Mouse (Mus musculus) gastrocnemius, adult 8-10 months (tissue): ENCODE results near the gene Nkpd1. TPM values are rescaled to one million over a fixed set of nuclear protein-coding genes. Genes with fewer than 3 reads are reported as not detected.

ENCODE experiments used
- DNase-seq, 2 experiments: peaks; one replicate each; pipeline ENCODE4 v3.0.0; 2022; ENCODE audit warnings: low spot score in 2 of 2
- total RNA-seq, 4 experiments: library from RNA; stranded (reverse); gene quantifications; 2 replicates each; pipeline ENCODE4 v1.2.4; 2022

The Nkpd1 gene
- total RNA-seq, result not detected

- no peak for DNase-seq
Observed at GRCm38 (mm10) chr7:19517652-19518365, at the start of gene Nkpd1. TSS of gene Nkpd1 (plus strand) at chr7:19517838.

GRCm38 (mm10) chr7:19468279-19468678 is 49.4 kb upstream of the Nkpd1 start:
- DNase-seq, result no peak

- no peak for DNase-seq
Observed at GRCm38 (mm10) chr7:19469404-19469803, 48.2 kb upstream of the Nkpd1 start.

- DNase-seq, result no peak
Observed at GRCm38 (mm10) chr7:19470308-19470707, 47.3 kb upstream of the Nkpd1 start.

- no peak for DNase-seq
Observed at GRCm38 (mm10) chr7:19472403-19472802, 45.2 kb upstream of the Nkpd1 start.

GRCm38 (mm10) chr7:19473875-19474443 is 43.7 kb upstream of the Nkpd1 start:
- DNase-seq, result peak; percentile 37 to 54

- DNase-seq, result no peak
Observed at GRCm38 (mm10) chr7:19477084-19477483, 40.6 kb upstream of the Nkpd1 start.

- no peak for DNase-seq
Observed at GRCm38 (mm10) chr7:19477624-19478384, 39.8 kb upstream of the Nkpd1 start.

GRCm38 (mm10) chr7:19483281-19483680 is 34.4 kb upstream of the Nkpd1 start:
- no peak for DNase-seq

GRCm38 (mm10) chr7:19485488-19485887 is 32.1 kb upstream of the Nkpd1 start:
- DNase-seq, result no peak

GRCm38 (mm10) chr7:19486549-19486948 is 31.1 kb upstream of the Nkpd1 start:
- no peak for DNase-seq

GRCm38 (mm10) chr7:19489525-19489924 is 28.1 kb upstream of the Nkpd1 start:
- DNase-seq, result no peak

- no peak for DNase-seq
Observed at GRCm38 (mm10) chr7:19491731-19492130, 25.9 kb upstream of the Nkpd1 start.

- DNase-seq, result no peak
Observed at GRCm38 (mm10) chr7:19494751-19495474, 22.7 kb upstream of the Nkpd1 start.

- DNase-seq, result no peak
Observed at GRCm38 (mm10) chr7:19495521-19496213, 22.0 kb upstream of the Nkpd1 start.

- no peak for DNase-seq
Observed at GRCm38 (mm10) chr7:19496214-19496555, 21.5 kb upstream of the Nkpd1 start.

GRCm38 (mm10) chr7:19498326-19498725 is 19.3 kb upstream of the Nkpd1 start:
- DNase-seq, result no peak

GRCm38 (mm10) chr7:19500420-19501363 is 16.9 kb upstream of the Nkpd1 start:
- no peak for DNase-seq

GRCm38 (mm10) chr7:19501658-19502057 is 16.0 kb upstream of the Nkpd1 start:
- DNase-seq, result no peak

GRCm38 (mm10) chr7:19503481-19504068 is 14.1 kb upstream of the Nkpd1 start:
- no peak for DNase-seq
